Mouse (Mus musculus) kidney, adult 2 months (tissue): ENCODE results near the gene Ccdc169. TPM values are rescaled to one million over a fixed set of nuclear protein-coding genes. Genes with fewer than 3 reads are reported as not detected.

Experiments used
- DNase-seq: peaks from one replicate; pipeline ENCODE4 v3.0.0; 2021
- H3K27ac ChIP-seq: fragments of 200-500 bp; 2 replicates; pipeline ENCODE4 v1.5.1; 2012; ENCODE audit warnings: low read depth, low read length, control low read depth, inconsistent platforms; ENCODE audit not compliant: insufficient read depth
- H3K27me3 ChIP-seq: fragments of 200-500 bp; replicated peaks from 2 replicates; pipeline ENCODE4 v1.6.1; 2012; ENCODE audit warnings: mild to moderate bottlenecking, moderate library complexity, low read length, inconsistent platforms; ENCODE audit not compliant: control insufficient read depth, insufficient read depth
- H3K36me3 ChIP-seq: fragments of 200-500 bp; 2 replicates; pipeline ENCODE4 v1.6.1; 2012; ENCODE audit warnings: mild to moderate bottlenecking, moderate library complexity, low read length, inconsistent platforms; ENCODE audit not compliant: control insufficient read depth, insufficient read depth
- H3K4me1 ChIP-seq: fragments of 200-500 bp; 2 replicates; pipeline ENCODE4 v1.6.1; 2011; ENCODE audit warnings: low read length; ENCODE audit not compliant: control insufficient read depth, insufficient read depth
- H3K4me3 ChIP-seq: fragments of 200-500 bp; 2 replicates; pipeline ENCODE4 v1.5.1; 2011; ENCODE audit warnings: mild to moderate bottlenecking, low read depth, low read length, control low read depth; ENCODE audit not compliant: insufficient read depth
- CTCF ChIP-seq: fragments of 200-500 bp; conservative IDR thresholded peaks from 2 replicates; pipeline ENCODE4 v1.5.1; 2011; ENCODE audit warnings: low read depth, mild to moderate bottlenecking, control low read depth, low read length, moderate library complexity, mixed read lengths; ENCODE audit not compliant: insufficient read depth, insufficient read length
- POLR2A ChIP-seq: fragments of 200-500 bp; IDR thresholded peaks from one replicate; pipeline ENCODE4 v1.6.1; 2011; ENCODE audit warnings: low read depth, low read length, control low read depth
- WGBS: fragments of 180-500 bp; shearing (Covaris S2); methylation state at CpG from one replicate; pipeline ENCODE4 v1.1.7; 2018; 5-methylcytosine and 5-hydroxymethylcytosine counted together
- polyA plus RNA-seq: library from polyadenylated mRNA; depleted of rRNA; stranded (reverse); fragments of >200 nt; gene quantifications from 2 replicates; pipeline ENCODE4 v1.2.3, GENCODE M21; 2012

Ccdc169 gene
- polyA plus RNA-seq, 1 experiment = 0.16 TPM

- H3K4me3 ChIP-seq = no peak overlapping the region
- no peaks in the 10 kb centered on the region for H3K4me1 ChIP-seq
- TF ChIP-seq CTCF (no peak), POLR2A (no peak)
- no peak for DNase-seq
- no peaks in the 10 kb centered on the region for H3K27me3 ChIP-seq
- H3K36me3 ChIP-seq = peaks cover 3% of the 10 kb centered on the region
- H3K27ac ChIP-seq = no peak overlapping the region
- 89% methylated on average over 3 of the region's 3 CpGs for WGBS
Measured at GRCm38 (mm10) chr3:55122336-55122870, 14.7 kb upstream of the Ccdc169 start.

DNA sequence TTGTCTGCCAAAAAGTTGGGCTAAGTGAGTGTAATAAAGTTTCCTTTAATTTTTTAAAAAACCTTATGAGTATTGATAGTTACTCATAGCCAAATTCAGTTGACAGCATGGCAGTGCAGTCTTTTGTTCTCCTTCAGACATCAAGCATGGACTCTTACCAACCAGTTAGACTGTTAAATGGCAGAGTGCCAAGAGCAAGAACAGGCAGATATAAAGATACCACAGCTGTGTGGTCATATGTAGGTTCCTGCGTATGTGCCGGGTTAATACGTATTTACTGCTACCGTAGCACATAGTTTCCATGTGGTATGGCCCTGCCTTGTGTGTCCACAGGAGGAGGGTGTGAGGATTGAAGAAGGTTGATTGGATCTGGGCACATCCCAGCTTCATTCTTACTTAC lies 14.1 kb upstream of the Ccdc169 start:
- Histone ChIP-seq H3K4me3 (no peak overlapping the region), H3K36me3 (no peaks in the 10 kb centered on the region; the same call in 1 of the 2 replicates), H3K27me3 (no peaks in the 10 kb centered on the region), H3K4me1 (no peaks in the 10 kb centered on the region), H3K27ac (no peak overlapping the region)
- DNase-seq = no peak
- WGBS = 93% methylated on average over 4 of the region's 4 CpGs
- TF ChIP-seq POLR2A (no peak), CTCF (no peak)

GRCm38 (mm10) chr3:55129181-55129692 lies 7.9 kb upstream of the Ccdc169 start:
- no peak for DNase-seq
- WGBS = 86% methylated on average over 4 of the region's 4 CpGs
- H3K36me3 ChIP-seq = no peaks in the 10 kb centered on the region; the same call in none of the 2 replicates

DNA sequence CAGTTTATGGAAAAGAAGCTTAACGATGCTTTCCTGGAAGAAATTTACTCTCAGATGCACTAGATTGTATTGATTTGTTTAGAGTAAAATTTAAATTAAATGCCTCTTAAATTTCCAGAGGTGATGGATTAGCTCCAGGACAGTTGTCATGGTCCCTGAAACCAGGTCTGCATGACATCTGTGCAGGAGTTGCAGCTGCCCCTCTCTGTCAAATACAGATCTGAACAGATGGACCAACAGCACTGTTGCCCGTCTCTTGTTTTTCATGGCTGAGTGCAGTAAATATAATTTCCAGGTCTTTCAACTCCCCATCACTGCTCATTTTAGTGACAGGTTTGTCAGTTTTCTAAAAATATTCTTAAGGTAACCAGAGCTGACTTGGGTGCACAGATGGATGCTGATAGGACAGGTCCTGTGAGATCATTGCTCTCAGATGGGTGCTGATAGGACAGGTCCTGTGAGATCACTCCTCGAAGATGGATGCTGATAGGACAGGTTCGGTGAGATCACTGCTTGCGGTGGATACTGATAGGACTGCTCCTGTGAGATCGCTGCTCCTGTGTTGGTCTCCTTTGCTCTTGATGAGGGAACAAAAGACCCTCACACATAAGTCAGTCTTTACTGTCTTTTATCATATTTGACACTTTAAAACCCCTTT lies 5.4 kb upstream of the Ccdc169 start:
- Histone ChIP-seq H3K4me3 (no peak overlapping the region), H3K27ac (no peak overlapping the region), H3K36me3 (no peaks in the 10 kb centered on the region; the same call in none of the 2 replicates), H3K27me3 (no peaks in the 10 kb centered on the region), H3K4me1 (no peaks in the 10 kb centered on the region)
- no peak for DNase-seq
- TF ChIP-seq CTCF = no peak
- no peak for TF ChIP-seq POLR2A
- WGBS = 92% methylated on average over 6 of the region's 6 CpGs

More at GRCm38 (mm10) chr3:55129181-55129692, 7.9 kb upstream of the Ccdc169 start:
- no peaks in the 10 kb centered on the region for H3K27me3 ChIP-seq
- TF ChIP-seq POLR2A (no peak), CTCF (no peak)
- H3K4me3 ChIP-seq = no peak overlapping the region
- no peak overlapping the region for H3K27ac ChIP-seq
- no peaks in the 10 kb centered on the region for H3K4me1 ChIP-seq

DNA sequence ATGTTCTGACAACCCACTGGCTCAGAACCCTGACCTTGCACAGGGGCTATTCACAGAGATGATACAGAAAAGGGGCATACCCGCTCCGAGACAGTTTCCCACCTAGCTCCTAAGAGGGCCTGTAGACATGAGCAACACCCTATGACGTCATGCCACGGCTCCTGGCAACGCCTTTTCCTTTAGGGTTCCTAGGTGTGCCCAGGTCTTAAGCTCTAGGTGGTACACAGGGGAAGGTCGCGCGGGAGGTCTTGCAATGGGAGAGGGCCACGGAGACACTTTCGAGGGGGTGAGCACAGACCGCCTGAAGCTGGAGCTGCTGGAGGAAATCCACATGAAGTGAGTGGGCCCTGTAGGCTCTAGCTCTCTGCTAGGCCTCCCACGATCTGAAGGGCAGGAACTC lies 2.7 kb downstream of the Ccdc169 start:
- Histone ChIP-seq H3K4me3 (no peak overlapping the region), H3K27ac (no peak overlapping the region), H3K27me3 (no peaks in the 10 kb centered on the region), H3K36me3 (no peaks in the 10 kb centered on the region; the same call in none of the 2 replicates), H3K4me1 (no peaks in the 10 kb centered on the region)
- 86% methylated on average over 12 of the region's 12 CpGs for WGBS
- DNase-seq = no peak
- TF ChIP-seq CTCF (no peak), POLR2A (no peak)

DNA sequence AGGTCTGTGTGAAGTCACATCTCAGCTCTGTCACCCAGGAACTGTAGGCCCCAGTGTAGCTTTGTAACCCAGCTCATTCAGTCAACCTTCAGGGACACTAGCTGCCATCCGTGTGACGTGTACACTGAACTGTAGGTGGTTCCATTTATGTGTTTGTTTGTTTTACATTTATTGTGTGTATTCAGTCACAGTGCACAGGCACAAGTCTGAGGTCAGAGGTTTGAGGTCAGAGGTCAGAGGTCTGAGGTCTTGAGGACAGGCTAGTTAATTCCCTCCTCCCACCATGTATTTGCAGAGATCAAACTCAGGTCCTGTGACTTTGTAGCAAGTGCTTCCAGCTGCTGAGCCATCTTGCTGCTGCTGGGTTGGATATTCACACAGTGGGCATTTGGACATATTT lies 4.3 kb downstream of the Ccdc169 start:
- 94% methylated on average over 2 of the region's 2 CpGs for WGBS
- Histone ChIP-seq H3K4me1 (no peaks in the 10 kb centered on the region), H3K36me3 (no peaks in the 10 kb centered on the region; the same call in 1 of the 2 replicates), H3K4me3 (no peak overlapping the region), H3K27me3 (no peaks in the 10 kb centered on the region), H3K27ac (no peak overlapping the region)
- TF ChIP-seq POLR2A = no peak
- no peak for TF ChIP-seq CTCF
- DNase-seq = no peak

DNA sequence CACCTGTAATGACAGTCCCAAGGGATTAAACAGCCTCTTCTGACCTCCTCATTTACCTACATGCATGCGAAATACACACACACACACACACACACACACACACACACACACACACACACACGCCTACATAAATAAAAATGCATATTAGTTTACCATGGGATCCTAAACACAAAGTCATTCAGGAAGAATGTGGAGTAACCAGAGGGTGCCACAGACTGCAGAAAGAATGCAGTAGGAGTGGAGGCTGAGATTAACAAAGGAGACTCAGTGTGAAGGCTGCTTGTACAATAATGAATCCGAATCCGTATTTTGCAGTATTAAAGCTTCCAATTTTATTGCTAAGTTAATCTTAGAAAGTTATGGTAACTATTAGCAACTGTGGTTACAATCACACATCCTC lies 7.8 kb downstream of the Ccdc169 start:
- no peak overlapping the region for H3K4me3 ChIP-seq
- no peak for DNase-seq
- H3K27me3 ChIP-seq = no peaks in the 10 kb centered on the region
- no peak overlapping the region for H3K27ac ChIP-seq
- TF ChIP-seq POLR2A = no peak
- no peak for TF ChIP-seq CTCF
- 76% methylated on average over 4 of the region's 4 CpGs for WGBS
- no peaks in the 10 kb centered on the region for H3K36me3 ChIP-seq
- no peaks in the 10 kb centered on the region for H3K4me1 ChIP-seq
